Mouse (Mus musculus) heart, embryonic 12.5 days (tissue): Measurements from ENCODE around the gene Olfr557. TPM values are rescaled to one million over a fixed set of nuclear protein-coding genes. Genes with fewer than 3 reads are reported as not detected.

Experiments used
- ATAC-seq: fragments of 200-750 bp; cut with Nextera tagmentation; 2 replicates; pipeline ENCODE4 v1.8.0; 2017; ENCODE audit warnings: moderate TSS enrichment, moderate library complexity; ENCODE audit not compliant: insufficient number of reproducible peaks, low FRiP score
- H3K27ac ChIP-seq: fragments of 300-500 bp; sonication (generic); 2 replicates; pipeline ENCODE4 v1.5.1; 2016; ENCODE audit warnings: mild to moderate bottlenecking, moderate library complexity; ENCODE audit not compliant: poor library complexity, severe bottlenecking
- H3K27me3 ChIP-seq: fragments of 300-500 bp; sonication (generic); replicated peaks from 2 replicates; pipeline ENCODE4 v1.6.1; 2016; ENCODE audit warnings: mild to moderate bottlenecking, moderate library complexity
- H3K36me3 ChIP-seq: fragments of 300-500 bp; sonication (generic); 2 replicates; pipeline ENCODE4 v1.6.1; 2016; ENCODE audit warnings: mild to moderate bottlenecking, moderate library complexity
- H3K4me1 ChIP-seq: fragments of 300-500 bp; sonication (generic); replicated peaks from 2 replicates; pipeline ENCODE4 v1.6.1; 2016; ENCODE audit warnings: mild to moderate bottlenecking
- H3K4me2 ChIP-seq: fragments of 300-500 bp; sonication (generic); 2 replicates; pipeline ENCODE4 v1.6.1; 2016; ENCODE audit warnings: mild to moderate bottlenecking, moderate library complexity
- H3K4me3 ChIP-seq: fragments of 300-500 bp; sonication (generic); 2 replicates; pipeline ENCODE4 v1.5.1; 2016; ENCODE audit warnings: mild to moderate bottlenecking
- H3K9ac ChIP-seq: fragments of 300-500 bp; sonication (generic); 2 replicates; pipeline ENCODE4 v1.6.1; 2016; ENCODE audit warnings: mild to moderate bottlenecking, moderate library complexity
- H3K9me3 ChIP-seq: fragments of 300-500 bp; sonication (generic); replicated peaks from 2 replicates; pipeline ENCODE4 v1.6.1; 2016; ENCODE audit warnings: mild to moderate bottlenecking, moderate library complexity
- WGBS: fragments of 180-500 bp; shearing (Covaris S2); methylation state at CpG from one replicate; pipeline ENCODE4 v1.1.7; 2016; 5-methylcytosine and 5-hydroxymethylcytosine counted together
- polyA plus RNA-seq: library from polyadenylated mRNA; unstranded; fragments of >200 nt; fragmentation: Nextera tagmentation; extraction: Ambion mirVana; gene quantifications from 2 replicates; pipeline ENCODE4 v1.2.1, GENCODE M21; 2016

The Olfr557 gene
- polyA plus RNA-seq, 1 experiment from 2014 or later, result not detected

GRCm38 (mm10) chr7:102733793-102734192 is 38.1 kb downstream of the Olfr557 start:
- Histone ChIP-seq H3K4me3 (no peak overlapping the region), H3K9ac (no peak overlapping the region), H3K4me1 (no peaks in the 10 kb centered on the region), H3K36me3 (no peaks in the 10 kb centered on the region), H3K4me2 (no peak overlapping the region), H3K27ac (no peak overlapping the region), H3K9me3 (no peaks in the 10 kb centered on the region), H3K27me3 (no peaks in the 10 kb centered on the region)
- WGBS, result 20% methylated on average over 1 of the region's 1 CpGs
- ATAC-seq, result no peak

DNA sequence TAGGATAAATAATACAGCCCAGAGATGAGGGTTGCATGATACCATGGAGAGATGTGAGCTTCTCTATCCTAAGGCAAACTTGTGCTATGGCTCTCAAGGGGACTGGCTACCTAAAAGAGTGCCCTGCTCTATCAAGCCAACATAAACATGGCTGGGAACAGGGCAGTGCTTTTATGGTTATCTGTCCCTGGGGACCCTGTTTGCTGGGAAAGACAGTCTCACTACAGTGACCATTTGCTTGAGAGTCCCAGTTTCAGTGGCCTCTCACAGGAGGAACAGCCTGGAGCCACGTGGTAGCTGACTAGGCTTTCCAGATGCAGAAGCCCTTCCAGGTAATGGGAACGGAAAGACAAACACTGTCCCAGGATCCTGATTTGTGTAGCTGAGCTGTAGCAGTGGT is 42.0 kb downstream of the Olfr557 start:
- Histone ChIP-seq H3K36me3 (no peaks in the 10 kb centered on the region), H3K4me2 (no peak overlapping the region), H3K4me1 (no peaks in the 10 kb centered on the region), H3K4me3 (no peak overlapping the region), H3K27ac (no peak overlapping the region), H3K9ac (no peak overlapping the region), H3K9me3 (no peaks in the 10 kb centered on the region), H3K27me3 (no peaks in the 10 kb centered on the region)
- no peak for ATAC-seq
- WGBS, result 42% methylated on average over 2 of the region's 2 CpGs

Other genes starting within 250 kb of the Olfr557 start
- gene Olfr543, start 214.2 kb upstream of the Olfr557 start, polyA plus RNA-seq, result 0.15 TPM in 1 of 2 replicates, not detected in the other
- gene Olfr544, start 207.6 kb upstream of the Olfr557 start, polyA plus RNA-seq, result 0.06 and 0.08 TPM in 2 replicates
- not detected in 2 replicates for gene Olfr545, start 196.3 kb upstream of the Olfr557 start, polyA plus RNA-seq
- gene Olfr547, start 161.2 kb upstream of the Olfr557 start, polyA plus RNA-seq, result not detected in 2 replicates
- gene Olfr548-ps1, start 155.0 kb upstream of the Olfr557 start, polyA plus RNA-seq, result not detected in 2 replicates
- gene Olfr549, start 146.0 kb upstream of the Olfr557 start, polyA plus RNA-seq, result not detected in 2 replicates
- 0.46 and 0.49 TPM in 2 replicates for gene Trim21, start 130.4 kb upstream of the Olfr557 start, polyA plus RNA-seq
- not detected in 2 replicates for gene Olfr550, start 124.5 kb upstream of the Olfr557 start, polyA plus RNA-seq
- not detected in 2 replicates for gene Olfr551, start 104.0 kb upstream of the Olfr557 start, polyA plus RNA-seq
- not detected in 2 replicates for gene Olfr552, start 98.1 kb upstream of the Olfr557 start, polyA plus RNA-seq
- gene Olfr553, start 77.7 kb upstream of the Olfr557 start, polyA plus RNA-seq, result not detected in 2 replicates
- not detected in 2 replicates for gene Olfr554, start 57.5 kb upstream of the Olfr557 start, polyA plus RNA-seq
- not detected in 2 replicates for gene Olfr555, start 37.1 kb upstream of the Olfr557 start, polyA plus RNA-seq
- not detected in 2 replicates for gene Olfr556, start 31.0 kb upstream of the Olfr557 start, polyA plus RNA-seq
- gene Trim68, start 8.6 kb upstream of the Olfr557 start, polyA plus RNA-seq, result 14.1 and 14.7 TPM in 2 replicates
- not detected in 2 replicates for gene Olfr558, start 6.3 kb downstream of the Olfr557 start, polyA plus RNA-seq
- not detected in 2 replicates for gene Olfr33, start 23.2 kb downstream of the Olfr557 start, polyA plus RNA-seq
- gene Olfr559, start 31.6 kb downstream of the Olfr557 start, polyA plus RNA-seq, result not detected in 2 replicates
- not detected in 2 replicates for gene Olfr560, start 63.5 kb downstream of the Olfr557 start, polyA plus RNA-seq
- gene Olfr78, start 63.6 kb downstream of the Olfr557 start, polyA plus RNA-seq, result not detected in 2 replicates
- not detected in 2 replicates for gene Olfr561, start 75.3 kb downstream of the Olfr557 start, polyA plus RNA-seq
- not detected in 2 replicates for gene Olfr564, start 107.6 kb downstream of the Olfr557 start, polyA plus RNA-seq
- not detected in 2 replicates for gene Olfr566, start 162.9 kb downstream of the Olfr557 start, polyA plus RNA-seq
- not detected in 2 replicates for gene Olfr568, start 181.2 kb downstream of the Olfr557 start, polyA plus RNA-seq
- not detected in 2 replicates for gene Olfr569, start 195.0 kb downstream of the Olfr557 start, polyA plus RNA-seq
- not detected in 2 replicates for gene Olfr570, start 198.7 kb downstream of the Olfr557 start, polyA plus RNA-seq
- gene Olfr571, start 221.6 kb downstream of the Olfr557 start, polyA plus RNA-seq, result not detected in 2 replicates
- gene Olfr572, start 228.5 kb downstream of the Olfr557 start, polyA plus RNA-seq, result not detected in 2 replicates
- gene Olfr573-ps1, start 246.7 kb downstream of the Olfr557 start, polyA plus RNA-seq, result not detected in 2 replicates